In the genomic region with DNA sequence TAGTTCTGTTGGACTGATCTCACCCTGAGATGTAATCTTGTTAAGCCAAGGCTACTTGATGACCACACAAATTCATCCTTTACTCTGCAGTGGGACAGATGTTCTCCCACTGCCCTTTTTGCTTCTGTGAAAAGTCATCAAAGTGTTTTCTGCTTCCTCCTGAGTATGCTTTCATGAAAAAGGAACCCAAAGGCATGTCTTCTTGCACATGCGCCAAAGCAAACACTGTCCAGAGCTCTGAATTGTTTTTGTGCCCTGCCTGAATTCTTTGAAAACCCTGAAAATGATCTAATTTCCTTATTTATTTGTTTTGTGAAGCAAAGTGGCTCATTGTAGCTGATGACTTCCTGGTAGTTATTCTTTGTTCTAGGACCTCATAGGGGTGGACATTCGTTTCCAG, we compare ENCODE assay signal across 32 mouse cellular contexts. TPM values are rescaled to one million over a fixed set of nuclear protein-coding genes. Genes with fewer than 3 reads are reported as not detected.
DNase-seq lines count a peak whose midpoint lies in the region; ATAC-seq and TF ChIP-seq lines count a peak whose summit lies in the region.
"Had no signal": no experiment of that assay in that cellular context is flagged by ENCODE, and none has a peak within 500 bp of the region (broad histone marks: within the 10 kb centered on the region; RNA-seq: fewer than 3 reads in every experiment).

No protein-coding gene starts in this region.

- TF ChIP-seq POLR2A in heart, adult 2 months (IDR thresholded peaks at IDR 0.05; ENCODE audit: insufficient read depth, low read depth, low read length) = no peak
- TF ChIP-seq POLR2A in embryonic fibroblast, embryonic 13.5 days (IDR thresholded peaks at IDR 0.05; ENCODE audit: low read depth, low read length) = no peak

- peak; percentile 66 for DNase-seq in heart, adult 11 months
- DNase-seq in heart, adult 2 months = no peak
- peak; percentile 41 for DNase-seq in kidney, postnatal 14 days
- DNase-seq in kidney, adult 18-20 months = no peak
- DNase-seq in Muller cell, postnatal 12 days (ENCODE audit: inconsistent ontology term) = peak; percentile 49
- no peak for DNase-seq in stomach, postnatal 0 days (ENCODE audit: low spot score)
- DNase-seq: adrenal gland, adult 8-10 months; cerebellum, adult 8-10 months; cerebellum, postnatal 25 days; gastrocnemius, adult 2 months; gastrocnemius, postnatal 36 days; heart, postnatal 10 days; midbrain, embryonic 14.5 days; retina, postnatal 1 day; right cerebral cortex, postnatal 25 days; spleen, adult 18-20 months; thymus, adult 2 months; thymus, postnatal 36 days had no signal

- no peaks in the 10 kb centered on the region for H3K9me3 ChIP-seq in stomach, postnatal 0 days (ENCODE audit: control insufficient read depth, low read length)
- H3K9me3 ChIP-seq: forebrain, embryonic 10.5 days; forebrain, embryonic 15.5 days; heart, embryonic 13.5 days; limb, embryonic 13.5 days; lung, embryonic 15.5 days; neural tube, embryonic 15.5 days had no signal

- no peak for ATAC-seq in stomach, postnatal 0 days (ENCODE audit: low FRiP score, low TSS enrichment)
- ATAC-seq: activated CD4-positive, CD25-positive, alpha-beta regulatory T cell, adult 4 months; forebrain, embryonic 15.5 days had no signal

- no peak for TF ChIP-seq EP300 in heart, adult 2 months (IDR thresholded peaks at IDR 0.05; ENCODE audit: insufficient read depth, low read depth, low read length)
- TF ChIP-seq EP300 in stomach, postnatal 0 days (optimal IDR thresholded peaks at IDR 0.05) = no peak

- H3K4me1 ChIP-seq in heart, adult 2 months (ENCODE audit: control insufficient read depth, insufficient read depth, low read length) = peaks cover 7% of the 10 kb centered on the region
- peaks cover 13% of the 10 kb centered on the region for H3K4me1 ChIP-seq in embryonic fibroblast, embryonic 13.5 days (ENCODE audit: control insufficient read depth, insufficient read depth, low read length)
- no peaks in the 10 kb centered on the region for H3K4me1 ChIP-seq in stomach, postnatal 0 days (replicated peaks; ENCODE audit: control insufficient read depth, insufficient read depth)
- H3K4me1 ChIP-seq: limb, embryonic 13.5 days; lung, embryonic 15.5 days had no signal

- H3K36me3 ChIP-seq in heart, adult 2 months (ENCODE audit: control insufficient read depth, insufficient read depth, low read length) = no peaks in the 10 kb centered on the region
- no peaks in the 10 kb centered on the region for H3K36me3 ChIP-seq in stomach, postnatal 0 days (ENCODE audit: control insufficient read depth, insufficient read depth, low read length)
- H3K36me3 ChIP-seq: forebrain, embryonic 10.5 days; forebrain, embryonic 15.5 days; heart, embryonic 13.5 days; limb, embryonic 13.5 days; lung, embryonic 15.5 days; neural tube, embryonic 15.5 days had no signal

- intact Hi-C loops in heart, adult 2 months (cut with DNase I) = no loop called here

- no peak overlapping the region for H3K9ac ChIP-seq in heart, adult 2 months (ENCODE audit: low read depth, low read length)
- H3K9ac ChIP-seq in stomach, postnatal 0 days (ENCODE audit: low read length) = no peak overlapping the region
- H3K9ac ChIP-seq: forebrain, embryonic 15.5 days; heart, embryonic 13.5 days; hindbrain, embryonic 14.5 days; limb, embryonic 13.5 days; lung, embryonic 15.5 days; neural tube, embryonic 15.5 days had no signal

- WGBS in heart, adult 2 months = 38% methylated on average over 2 of the region's 2 CpGs
- whole genome bisulfite sequencing in stomach, postnatal 0 days = 67% methylated on average over 2 of the region's 2 CpGs

- no peaks in the 10 kb centered on the region for H3K27me3 ChIP-seq in heart, adult 2 months (ENCODE audit: control insufficient read depth, insufficient read depth, low read length)
- H3K27me3 ChIP-seq in stomach, postnatal 0 days (ENCODE audit: control insufficient read depth, insufficient read depth, low read length) = no peaks in the 10 kb centered on the region
- H3K27me3 ChIP-seq: forebrain, embryonic 15.5 days; heart, embryonic 13.5 days; lung, embryonic 15.5 days; neural tube, embryonic 15.5 days had no signal

- no peak overlapping the region for H3K4me2 ChIP-seq in stomach, postnatal 0 days (replicated peaks; ENCODE audit: low read depth)
- H3K4me2 ChIP-seq: forebrain, embryonic 15.5 days; heart, embryonic 13.5 days; hindbrain, embryonic 14.5 days; limb, embryonic 13.5 days; liver, embryonic 11.5 days; lung, embryonic 15.5 days; neural tube, embryonic 15.5 days had no signal

- TF ChIP-seq CTCF in heart, adult 2 months (IDR thresholded peaks at IDR 0.05) = no peak
- no peak for TF ChIP-seq CTCF in embryonic fibroblast, embryonic 13.5 days (IDR thresholded peaks at IDR 0.05; ENCODE audit: borderline replicate concordance, insufficient read depth, low read length)
- TF ChIP-seq CTCF in stomach, postnatal 0 days (IDR thresholded peaks at IDR 0.05; ENCODE audit: low read depth) = no peak

- no peak overlapping the region for H3K27ac ChIP-seq in heart, adult 2 months
- H3K27ac ChIP-seq in embryonic fibroblast, embryonic 13.5 days (ENCODE audit: insufficient read depth, low read length) = peak overlapping the region; percentile 54
- no peak overlapping the region for H3K27ac ChIP-seq in stomach, postnatal 0 days (replicated peaks)
- H3K27ac ChIP-seq: forebrain, embryonic 10.5 days; forebrain, embryonic 15.5 days; gastrocnemius, adult 2 months; heart, embryonic 13.5 days; hindbrain, embryonic 14.5 days; layer of hippocampus, adult 2 months; left cerebral cortex, adult 2 months; limb, embryonic 13.5 days; lung, embryonic 15.5 days; neural tube, embryonic 15.5 days had no signal

- no peak overlapping the region for H3K4me3 ChIP-seq in heart, adult 2 months
- H3K4me3 ChIP-seq in embryonic fibroblast, embryonic 13.5 days (ENCODE audit: insufficient read depth, low read length) = no peak overlapping the region
- no peak overlapping the region for H3K4me3 ChIP-seq in stomach, postnatal 0 days (ENCODE audit: low read depth, low read length)
- H3K4me3 ChIP-seq: forebrain, embryonic 10.5 days; forebrain, embryonic 15.5 days; gastrocnemius, adult 2 months; heart, embryonic 13.5 days; layer of hippocampus, adult 2 months; left cerebral cortex, adult 2 months; limb, embryonic 13.5 days; lung, embryonic 15.5 days; neural tube, embryonic 15.5 days had no signal

- no peaks in the 10 kb centered on the region for H3K79me2 ChIP-seq in heart, adult 2 months (replicated peaks; ENCODE audit: control insufficient read depth, insufficient read depth, low read length)

RNA-seq across cellular contexts. Expression of gene Adra1b, which starts 20.7 kb away (rescaled TPM):
- total RNA-seq in heart, adult 2 months (2021) = 10 to 100 TPM; 39.3 to 50.5 TPM
- 58.3 and 77.7 TPM in 2 replicates for polyA plus RNA-seq in heart, adult 2 months (2012; rRNA removed)
- polyA plus RNA-seq in embryonic fibroblast, embryonic 13.5 days (2011; ENCODE audit: insufficient read length, low read depth, missing spikeins) = 2.7 and 2.9 TPM in 2 replicates
- 0.10 TPM in 2 replicates for polyA plus RNA-seq in stomach, postnatal 0 days (2015; fragmentation: Nextera tagmentation; extraction: Ambion mirVana)
- total RNA-seq: hematopoietic stem cell, adult 5-6 weeks; MEL had no signal
- polyA plus RNA-seq: activated CD4-positive, CD25-positive, alpha-beta regulatory T cell, adult 4 months had no signal

Comparison
In these comparisons a context has a peak if more than half of its experiments do, and no peak if none do; other contexts are left out.
1. DNase-seq: peak in heart, adult 11 months (single experiment), kidney, postnatal 14 days (single experiment) and Muller cell, postnatal 12 days (single experiment); none in heart, adult 2 months (0 of 2), kidney, adult 18-20 months (single experiment) and stomach, postnatal 0 days (single experiment).
2. RNA of gene Adra1b, which starts 20.7 kb away (polyA plus RNA-seq): 58.3 to 77.7 TPM in heart, adult 2 months; 2.7 to 2.9 TPM in embryonic fibroblast, embryonic 13.5 days and 0.10 TPM in stomach, postnatal 0 days; every median in the first group is over 10 times any median in the second.